Mouse (Mus musculus): ENCODE results near the gene H2-M5. TPM values are rescaled to one million over a fixed set of nuclear protein-coding genes. Genes with fewer than 3 reads are reported as not detected.

The H2-M5 gene
- total RNA-seq (2023) = not detected

GRCm38 (mm10) chr17:36989437-36989836 lies at the start of gene H2-M5:
Gene H2-M5 (minus strand): TSS chr17:36989537.

GRCm38 (mm10) chr17:37022628-37023576 lies 33.6 kb upstream of the H2-M5 start, which contains the start of gene Mog:
Gene Mog (minus strand): TSS chr17:37023398.

GRCm38 (mm10) chr17:37000863-37001262 lies 11.5 kb upstream of the H2-M5 start, which contains the start of gene Zfp57:
Gene Zfp57 (plus strand): TSS chr17:37001163.

GRCm38 (mm10) chr17:36981221-36981813 lies 8.0 kb downstream of the H2-M5 start, which contains the start of gene 2410137M14Rik:
Gene 2410137M14Rik (minus strand): TSS chr17:36981237.

GRCm38 (mm10) chr17:36957999-36958743 lies 31.2 kb downstream of the H2-M5 start, which contains the start of the genes Znrd1 and Znrd1as:
Gene Znrd1 (minus strand): TSS chr17:36958559.
Gene Znrd1as (plus strand): TSS chr17:36958592.

GRCm38 (mm10) chr17:36950981-36951947 lies 38.1 kb downstream of the H2-M5 start, which contains the start of gene Ppp1r11:
Gene Ppp1r11 (minus strand): TSS chr17:36951741.

GRCm38 (mm10) chr17:36942791-36943471 lies 46.4 kb downstream of the H2-M5 start, which contains the start of gene Rnf39:
Gene Rnf39 (plus strand): TSS chr17:36942918.

Other genes starting within 250 kb of the H2-M5 start
- not detected for gene H2-M10.5, start 216.6 kb downstream of the H2-M5 start, total RNA-seq (2023)
- gene H2-M10.6, start 177.4 kb downstream of the H2-M5 start, total RNA-seq (2023) = not detected
- gene Trim26, start 152.4 kb downstream of the H2-M5 start, total RNA-seq (2023) = 10 to 100 TPM; 35.8 to 40.7 TPM
- not detected for gene Trim15, start 122.3 kb downstream of the H2-M5 start, total RNA-seq (2023)
- gene Trim10, start 120.0 kb downstream of the H2-M5 start, total RNA-seq (2023) = 1 to 10 TPM; 3.2 to 7.3 TPM
- not detected for gene Trim40, start 99.4 kb downstream of the H2-M5 start, total RNA-seq (2023)
- not detected for gene Trim31, start 91.4 kb downstream of the H2-M5 start, total RNA-seq (2023)
- not detected for gene Rnf39, start 46.6 kb downstream of the H2-M5 start, total RNA-seq (2023)
- gene Ppp1r11, start 37.8 kb downstream of the H2-M5 start, total RNA-seq (2023) = 10 to 100 TPM; 35.3 to 41.2 TPM
- gene Znrd1, start 31.0 kb downstream of the H2-M5 start, total RNA-seq (2023) = 10 to 100 TPM; 30.2 to 31.6 TPM
- 1 to 10 TPM in 1 of 2 experiments, under 1 TPM in 1; 0.71 to 1.4 TPM for gene Znrd1as, start 30.9 kb downstream of the H2-M5 start, total RNA-seq (2023)
- gene 2410137M14Rik, start 8.3 kb downstream of the H2-M5 start, total RNA-seq (2023) = not detected
- gene Zfp57, start 11.6 kb upstream of the H2-M5 start, total RNA-seq (2023) = not detected
- gene Mog, start 33.9 kb upstream of the H2-M5 start, total RNA-seq (2023) = not detected
- gene Gabbr1, start 56.4 kb upstream of the H2-M5 start, total RNA-seq (2023) = 100 to 1,000 TPM; 119 to 127 TPM
- not detected for gene Olfr90, start 99.0 kb upstream of the H2-M5 start, total RNA-seq (2023)
- not detected for gene Olfr91, start 108.7 kb upstream of the H2-M5 start, total RNA-seq (2023)
- not detected for gene Olfr92, start 130.6 kb upstream of the H2-M5 start, total RNA-seq (2023)
- not detected for gene Olfr93, start 172.0 kb upstream of the H2-M5 start, total RNA-seq (2023)
- gene Ubd, start 204.4 kb upstream of the H2-M5 start, total RNA-seq (2023) = not detected
- gene Olfr94, start 211.5 kb upstream of the H2-M5 start, total RNA-seq (2023) = not detected
- not detected for gene Olfr95, start 223.6 kb upstream of the H2-M5 start, total RNA-seq (2023)
- not detected for gene Olfr96, start 230.6 kb upstream of the H2-M5 start, total RNA-seq (2023)
- gene Olfr97, start 247.8 kb upstream of the H2-M5 start, total RNA-seq (2023) = not detected

Measured in neutrophil, adult 59 days (primary cell).